In genomic region chr7:113710541-113711270, GRCm38 (mm10) we compare ENCODE assay signal across 12 mouse cellular contexts. TPM values are rescaled to one million over a fixed set of nuclear protein-coding genes. Genes with fewer than 3 reads are reported as not detected.
A peak's percentile ranks its signal among the peaks of the same experiment; 100 is the strongest.
DNase-seq lines count a peak whose midpoint lies in the region; ATAC-seq lines count a peak whose summit lies in the region.
"Had no signal": no experiment of that assay in that cellular context is flagged by ENCODE, and none has a peak within 500 bp of the region (broad histone marks: within the 10 kb centered on the region; RNA-seq: fewer than 3 reads in every experiment).

No protein-coding gene starts in this region.

- H3K27me3 ChIP-seq in hindbrain, embryonic 10.5 days (ENCODE audit: insufficient read depth, poor library complexity, severe bottlenecking): no peaks in the 10 kb centered on the region
- H3K27me3 ChIP-seq in hindbrain, embryonic 12.5 days: no peaks in the 10 kb centered on the region

- H3K36me3 ChIP-seq in hindbrain, embryonic 10.5 days: no peaks in the 10 kb centered on the region
- H3K36me3 ChIP-seq in hindbrain, embryonic 12.5 days: no peaks in the 10 kb centered on the region

- 82% methylated on average over 2 of the region's 2 CpGs for WGBS in hindbrain, embryonic 10.5 days
- 73% methylated on average over 2 of the region's 2 CpGs for WGBS in hindbrain, embryonic 12.5 days

- H3K4me3 ChIP-seq in hindbrain, embryonic 10.5 days: no peak overlapping the region
- H3K4me3 ChIP-seq in hindbrain, embryonic 12.5 days: no peak overlapping the region

- H3K4me1 ChIP-seq in hindbrain, embryonic 10.5 days (replicated peaks): 0 out of 2 replicates have a peak, but pooled peaks cover 4% of the 10 kb centered on the region
- peaks cover 6% of the 10 kb centered on the region; the same call in 1 of the 2 replicates for H3K4me1 ChIP-seq in hindbrain, embryonic 12.5 days

- no peak for DNase-seq in hindbrain, embryonic 10.5 days (ENCODE audit: low spot score)
- peak; percentile 1 for DNase-seq in right cerebral cortex, adult 18-20 months
- DNase-seq in right cerebral cortex, postnatal 4 days: no peak
- peak; percentile 81 to 82 for DNase-seq in cerebellum, postnatal 10 days
- DNase-seq in retina, postnatal 1 day: peak; percentile 67
- DNase-seq in testis, postnatal 14 days (ENCODE audit: low spot score): no peak
- no peak for DNase-seq in lung, postnatal 10 days
- DNase-seq: gastrocnemius, postnatal 25 days; heart, postnatal 4 days had no signal

- H3K4me2 ChIP-seq in hindbrain, embryonic 12.5 days (replicated peaks): no peak overlapping the region

- H3K9me3 ChIP-seq in hindbrain, embryonic 10.5 days: no peaks in the 10 kb centered on the region
- no peaks in the 10 kb centered on the region for H3K9me3 ChIP-seq in hindbrain, embryonic 12.5 days (replicated peaks)

- ATAC-seq in hindbrain, embryonic 12.5 days (ENCODE audit: low FRiP score): no peak
- ATAC-seq: activated CD4-positive, CD25-positive, alpha-beta regulatory T cell, adult 4 months had no signal

- peak overlapping the region; percentile 35; the same call in 1 of the 2 replicates for H3K27ac ChIP-seq in hindbrain, embryonic 10.5 days
- no peak overlapping the region for H3K27ac ChIP-seq in hindbrain, embryonic 12.5 days
- H3K27ac ChIP-seq: kidney, postnatal 0 days had no signal

- H3K9ac ChIP-seq in hindbrain, embryonic 12.5 days: no peak overlapping the region

RNA-seq across cellular contexts. Expression of gene Spon1, which starts 55.1 kb away (rescaled TPM):
- 52.8 and 77.1 TPM in 2 replicates for polyA plus RNA-seq in hindbrain, embryonic 10.5 days (2016; fragmentation: Nextera tagmentation; extraction: Ambion mirVana)
- 107 and 150 TPM in 2 replicates for polyA plus RNA-seq in hindbrain, embryonic 12.5 days (2016; fragmentation: Nextera tagmentation; extraction: Ambion mirVana)

Comparison
In these comparisons a context has a peak if more than half of its experiments do, and no peak if none do; other contexts are left out.
1. DNase-seq: peak in right cerebral cortex, adult 18-20 months (single experiment), cerebellum, postnatal 10 days (2 of 2) and retina, postnatal 1 day (single experiment); none in hindbrain, embryonic 10.5 days (single experiment), right cerebral cortex, postnatal 4 days (single experiment), testis, postnatal 14 days (single experiment) and lung, postnatal 10 days (single experiment).